Mouse (Mus musculus) heart, adult 2 months (tissue): Measurements from ENCODE around the gene Ehd1. TPM values are rescaled to one million over a fixed set of nuclear protein-coding genes. Genes with fewer than 3 reads are reported as not detected.

Source experiments
- DNase-seq, 2 experiments: peaks; one replicate each; pipeline ENCODE4 v3.0.0; 2021
- H3K27ac ChIP-seq: fragments of 200-600 bp; 2 replicates; pipeline ENCODE4 v1.8.1; 2022
- H3K27me3 ChIP-seq: fragments of 200-500 bp; 2 replicates; pipeline ENCODE4 v1.6.1; 2012; ENCODE audit warnings: mild to moderate bottlenecking, low read length, inconsistent platforms, mixed read lengths; ENCODE audit not compliant: control insufficient read depth, insufficient read depth
- H3K36me3 ChIP-seq: fragments of 200-500 bp; 2 replicates; pipeline ENCODE4 v1.6.1; 2012; ENCODE audit warnings: low read length, inconsistent platforms; ENCODE audit not compliant: control insufficient read depth, insufficient read depth
- H3K4me1 ChIP-seq: fragments of 200-500 bp; 2 replicates; pipeline ENCODE4 v1.6.1; 2011; ENCODE audit warnings: low read length; ENCODE audit not compliant: control insufficient read depth, insufficient read depth
- H3K4me3 ChIP-seq: fragments of 200-600 bp; 2 replicates; pipeline ENCODE4 v1.8.1; 2022
- H3K79me2 ChIP-seq: fragments of 200-500 bp; replicated peaks from 2 replicates; pipeline ENCODE4 v1.6.1; 2012; ENCODE audit warnings: mild to moderate bottlenecking, inconsistent platforms, low read length, moderate library complexity, mixed read lengths; ENCODE audit not compliant: control insufficient read depth, insufficient read depth
- H3K9ac ChIP-seq: fragments of 200-500 bp; 2 replicates; pipeline ENCODE4 v1.6.1; 2012; ENCODE audit warnings: low read depth, mild to moderate bottlenecking, control low read depth, inconsistent platforms, low read length, mixed read lengths
- CTCF ChIP-seq: fragments of 200-600 bp; IDR thresholded peaks from 2 replicates; pipeline ENCODE4 v1.8.1; 2022; ENCODE audit warnings: antibody characterized with exemption, mild to moderate bottlenecking, moderate library complexity
- EP300 ChIP-seq: fragments of 200-500 bp; IDR thresholded peaks from 2 replicates; pipeline ENCODE4 v1.6.1; 2011; ENCODE audit warnings: low read depth, low read length, control low read depth; ENCODE audit not compliant: insufficient read depth
- POLR2A ChIP-seq: fragments of 200-500 bp; IDR thresholded peaks from 2 replicates; pipeline ENCODE4 v1.6.1; 2011; ENCODE audit warnings: mild to moderate bottlenecking, low read depth, low read length, control low read depth; ENCODE audit not compliant: insufficient read depth
- WGBS: fragments of 180-500 bp; shearing (Covaris S2); methylation state at CpG from one replicate; pipeline ENCODE4 v1.1.7; 2018; 5-methylcytosine and 5-hydroxymethylcytosine counted together
- intact Hi-C: fragments of 180-260 bp; cut with DNase I; formaldehyde crosslinking; loops from one replicate; pipeline ENCODE4 v1.15.1; 2025
- polyA plus RNA-seq: library from polyadenylated mRNA; depleted of rRNA; stranded (reverse); fragments of >200 nt; gene quantifications from 2 replicates; pipeline ENCODE4 v1.2.3, GENCODE M21; 2012
- total RNA-seq, 2 experiments: library from RNA; stranded (reverse); gene quantifications; 2 replicates each; pipeline ENCODE4 v1.2.3; 2021

Ehd1 gene
- total and polyA plus RNA-seq, 3 experiments, result 98.0 to 142 (median 120) TPM

DNA sequence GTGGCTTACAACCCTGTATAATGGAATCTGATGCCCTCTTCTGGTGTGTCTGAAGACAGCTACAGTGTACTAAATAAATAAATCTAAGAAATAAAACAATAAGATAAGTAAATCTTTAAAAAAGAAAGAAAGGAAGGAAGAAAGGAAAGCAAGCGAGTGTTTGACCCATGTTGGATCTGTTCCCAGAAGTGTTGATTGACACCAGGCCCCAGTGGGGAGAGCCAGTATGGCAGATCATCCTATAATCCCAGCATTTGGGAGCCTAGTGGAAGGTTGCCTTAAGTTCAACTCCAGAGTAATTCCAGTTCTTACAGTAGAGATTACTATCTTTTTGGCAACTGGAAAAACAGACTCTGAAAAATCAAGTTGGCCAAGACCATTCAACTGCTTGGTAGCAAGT lies 30.7 kb upstream of the Ehd1 start:
- intact Hi-C loops, result no loop called here
- no peak overlapping the region for H3K4me3 ChIP-seq
- 33% methylated on average over 1 of the region's 1 CpGs for WGBS
- H3K4me1 ChIP-seq, result no peaks in the 10 kb centered on the region; the same call in none of the 2 replicates
- no peaks in the 10 kb centered on the region for H3K27me3 ChIP-seq
- no peak overlapping the region for H3K9ac ChIP-seq
- no peak overlapping the region for H3K27ac ChIP-seq
- no peaks in the 10 kb centered on the region for H3K79me2 ChIP-seq
- TF ChIP-seq CTCF, result peak; percentile 11; the same call in 1 of the 2 replicates
- no peak for TF ChIP-seq EP300
- H3K36me3 ChIP-seq, result no peaks in the 10 kb centered on the region
- no peak for DNase-seq

DNA sequence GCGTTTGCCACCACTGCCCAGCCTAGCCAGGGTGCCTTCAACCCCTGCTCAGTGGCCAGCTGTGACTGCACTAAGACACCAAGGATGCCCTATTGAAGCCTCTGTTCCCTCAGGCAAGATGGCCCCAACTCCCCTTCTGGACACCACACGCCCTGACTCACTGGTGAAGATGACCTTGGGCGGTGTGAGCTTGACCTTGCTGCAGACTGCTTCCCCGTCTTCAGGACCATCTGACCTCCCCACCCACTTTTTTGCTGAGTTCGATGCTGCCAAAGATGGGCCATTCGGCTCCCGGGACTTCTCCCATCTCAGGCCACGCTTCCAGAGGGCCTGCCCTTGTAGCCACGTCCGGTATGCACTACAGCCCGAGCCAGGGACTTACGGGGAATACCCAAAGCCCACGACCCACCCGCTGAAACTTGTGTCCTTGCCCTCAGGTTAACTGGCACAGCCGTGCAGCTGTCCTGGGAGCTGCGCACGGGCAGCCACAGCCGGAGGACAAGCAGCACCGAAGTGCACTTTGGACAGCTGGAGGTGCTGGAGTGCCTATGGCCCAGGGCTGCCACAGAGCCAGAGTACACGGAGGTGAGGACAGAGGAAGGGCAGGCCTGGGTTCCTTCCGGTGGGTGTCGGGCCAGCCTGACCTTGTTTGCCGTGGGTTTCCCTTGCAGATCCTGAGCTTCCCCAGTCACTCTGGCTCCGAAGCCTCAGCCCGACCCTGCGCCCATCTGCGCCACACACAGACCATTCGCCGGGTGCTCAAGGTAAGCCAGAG lies 28.8 kb upstream of the Ehd1 start:
- H3K36me3 ChIP-seq, result no peaks in the 10 kb centered on the region
- no peak for DNase-seq
- WGBS, result 91% methylated on average over 29 of the region's 29 CpGs
- H3K9ac ChIP-seq, result no peak overlapping the region
- no peaks in the 10 kb centered on the region; the same call in 1 of the 2 replicates for H3K4me1 ChIP-seq
- no peak overlapping the region for H3K27ac ChIP-seq
- H3K4me3 ChIP-seq, result no peak overlapping the region
- H3K79me2 ChIP-seq, result no peaks in the 10 kb centered on the region
- no peaks in the 10 kb centered on the region for H3K27me3 ChIP-seq
- no peak for TF ChIP-seq EP300
- TF ChIP-seq CTCF, result no peak
- no peak for TF ChIP-seq POLR2A
- intact Hi-C loops, result no loop called here

DNA sequence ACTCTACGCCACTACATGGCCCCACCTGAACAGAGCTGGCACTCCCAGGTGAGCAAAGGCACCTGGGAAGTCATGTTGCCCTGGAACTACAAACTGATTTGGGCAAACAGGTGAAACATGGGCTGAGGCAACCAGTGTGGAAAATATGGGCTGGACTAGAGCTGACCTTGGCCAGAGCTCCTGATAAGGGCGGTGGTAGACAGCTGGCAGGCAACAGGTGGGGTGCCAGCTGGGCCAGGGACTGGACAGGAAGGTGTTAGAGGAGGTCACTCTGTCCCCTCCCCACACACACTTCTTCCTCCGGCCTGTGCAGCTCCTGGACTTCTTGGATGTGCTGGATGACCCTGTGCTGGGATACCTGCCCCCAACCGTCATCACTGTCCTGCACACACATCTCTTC lies 23.5 kb upstream of the Ehd1 start:
- Histone ChIP-seq H3K36me3 (no peaks in the 10 kb centered on the region), H3K9ac (no peak overlapping the region), H3K79me2 (no peaks in the 10 kb centered on the region), H3K4me1 (no peaks in the 10 kb centered on the region), H3K27ac (no peak overlapping the region), H3K4me3 (no peak overlapping the region), H3K27me3 (no peaks in the 10 kb centered on the region)
- DNase-seq, result no peak
- no peak for TF ChIP-seq CTCF
- WGBS, result 94% methylated on average over 4 of the region's 4 CpGs
- intact Hi-C loops, result no loop called here

GRCm38 (mm10) chr19:6260428-6260827 lies 16.1 kb upstream of the Ehd1 start:
- DNase-seq, result no peak
- Histone ChIP-seq H3K27ac (no peak overlapping the region), H3K4me3 (no peak overlapping the region), H3K4me1 (no peaks in the 10 kb centered on the region), H3K79me2 (no peaks in the 10 kb centered on the region), H3K36me3 (no peaks in the 10 kb centered on the region), H3K9ac (no peak overlapping the region), H3K27me3 (no peaks in the 10 kb centered on the region)
- 79% methylated on average over 2 of the region's 2 CpGs for WGBS
- intact Hi-C loops, result no loop called here
- no peak for TF ChIP-seq EP300
- TF ChIP-seq CTCF, result peak; percentile 59

DNA sequence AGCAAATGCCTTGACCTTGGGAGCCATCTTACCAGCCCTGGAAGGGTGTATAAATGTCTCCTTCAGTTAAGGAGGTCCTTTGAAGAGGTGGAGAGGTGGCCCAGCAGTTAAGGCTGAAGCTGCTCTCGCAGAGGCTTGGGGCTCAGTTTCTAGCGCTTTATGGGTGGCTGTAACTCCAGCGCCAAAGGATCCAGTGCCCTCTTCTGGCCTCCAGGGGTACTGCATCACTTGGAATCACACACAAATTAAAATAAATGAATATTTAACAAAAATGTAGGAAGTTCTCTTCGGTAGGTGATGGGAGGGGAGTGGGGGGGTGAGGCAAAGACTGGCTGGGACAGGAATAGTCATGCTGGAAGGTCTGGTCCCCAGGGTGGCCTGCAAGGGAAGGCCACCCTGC lies 15.6 kb upstream of the Ehd1 start:
- no peaks in the 10 kb centered on the region for H3K79me2 ChIP-seq
- H3K4me3 ChIP-seq, result no peak overlapping the region
- H3K9ac ChIP-seq, result no peak overlapping the region
- no peaks in the 10 kb centered on the region for H3K4me1 ChIP-seq
- H3K27me3 ChIP-seq, result no peaks in the 10 kb centered on the region
- DNase-seq, result no peak
- WGBS, result 72% methylated on average over 4 of the region's 4 CpGs
- H3K27ac ChIP-seq, result no peak overlapping the region
- no peaks in the 10 kb centered on the region for H3K36me3 ChIP-seq
- intact Hi-C loops, result no loop called here
- no peak for TF ChIP-seq POLR2A
- no peak for TF ChIP-seq EP300
- peak; percentile 54 for TF ChIP-seq CTCF

- Histone ChIP-seq H3K27me3 (no peaks in the 10 kb centered on the region), H3K9ac (no peak overlapping the region), H3K36me3 (no peaks in the 10 kb centered on the region), H3K79me2 (no peaks in the 10 kb centered on the region), H3K27ac (no peak overlapping the region), H3K4me1 (no peaks in the 10 kb centered on the region), H3K4me3 (no peak overlapping the region)
- DNase-seq, result no peak
- 92% methylated on average over 14 of the region's 14 CpGs for WGBS
- intact Hi-C loops, result no loop called here
- TF ChIP-seq CTCF (no peak), EP300 (no peak), POLR2A (no peak)
These were observed 15.1 kb upstream of the Ehd1 start for GRCm38 (mm10) chr19:6261379-6261778.
